Mouse (Mus musculus) stomach, embryonic 15.5 days (tissue): ENCODE results near the gene Zcchc17. TPM values are rescaled to one million over a fixed set of nuclear protein-coding genes. Genes with fewer than 3 reads are reported as not detected.

ENCODE experiments used
- polyA plus RNA-seq: library from polyadenylated mRNA; unstranded; fragments of >200 nt; fragmentation: Nextera tagmentation; extraction: Ambion mirVana; gene quantifications from 2 replicates; pipeline ENCODE4 v1.2.1, GENCODE M21; 2015

The Zcchc17 gene
- polyA plus RNA-seq, 1 experiment from 2014 or later, result 64.9 TPM

Other genes with a start within 250 kb of the Zcchc17 start
- 0.23 and 0.42 TPM in 2 replicates for gene Hcrtr1, start 220.6 kb downstream of the Zcchc17 start, polyA plus RNA-seq
- 63.1 and 64.4 TPM in 2 replicates for gene Tinagl1, start 184.8 kb downstream of the Zcchc17 start, polyA plus RNA-seq
- gene Gm853, start 137.5 kb downstream of the Zcchc17 start, polyA plus RNA-seq, result not detected in 2 replicates
- 34.0 and 34.5 TPM in 2 replicates for gene Serinc2, start 80.7 kb downstream of the Zcchc17 start, polyA plus RNA-seq
- gene Fabp3, start 51.3 kb downstream of the Zcchc17 start, polyA plus RNA-seq, result 7.4 and 7.7 TPM in 2 replicates
- gene Gm10570, start 51.3 kb downstream of the Zcchc17 start, polyA plus RNA-seq, result 0.57 TPM in 1 of 2 replicates, not detected in the other
- gene Snrnp40, start 189 bp upstream of the Zcchc17 start, polyA plus RNA-seq, result 129 and 135 TPM in 2 replicates
- gene Nkain1, start 214.2 kb upstream of the Zcchc17 start, polyA plus RNA-seq, result 1.2 TPM in 2 replicates